21 mouse cellular contexts compared by ENCODE assay signal in genomic region chr4:47407161-47407560, GRCm38 (mm10). TPM values are rescaled to one million over a fixed set of nuclear protein-coding genes. Genes with fewer than 3 reads are reported as not detected.
DNase-seq lines count a peak whose midpoint lies in the region; ATAC-seq and TF ChIP-seq lines count a peak whose summit lies in the region.
"Had no signal": no experiment of that assay in that cellular context is flagged by ENCODE, and none has a peak within 500 bp of the region (broad histone marks: within the 10 kb centered on the region; RNA-seq: fewer than 3 reads in every experiment).

No protein-coding gene starts in this region.

- TF ChIP-seq EP300 in heart, postnatal 0 days (IDR thresholded peaks at IDR 0.05; ENCODE audit: low read depth), result no peak

- 59% methylated on average over 2 of the region's 2 CpGs for WGBS in heart, postnatal 0 days
- 76% methylated on average over 2 of the region's 2 CpGs for WGBS in heart, embryonic 11.5 days (ENCODE audit: insufficient replicate concordance)

- no peak for TF ChIP-seq POLR2A in myocyte (IDR thresholded peaks at IDR 0.05; ENCODE audit: insufficient read length, low read depth)

- H3ac ChIP-seq in myocyte (ENCODE audit: control insufficient read depth, insufficient read length), result no peak overlapping the region

- DNase-seq in gastrocnemius, adult 2 months, result peak; percentile 80
- no peak for DNase-seq in gastrocnemius, postnatal 10 days
- no peak for DNase-seq in heart, postnatal 0 days (ENCODE audit: low spot score)
- DNase-seq in adipocyte (ENCODE audit: low spot score), result peak; percentile 39
- no peak for DNase-seq in lung, postnatal 36 days
- no peak for DNase-seq in adrenal gland, postnatal 14 days
- DNase-seq: adrenal gland, adult 8-10 months; cerebellum, postnatal 14 days; embryo, embryonic 11 days; kidney, adult 9 months; kidney, postnatal 36 days; thymus, adult 2 months had no signal

- no peak overlapping the region for H3K9ac ChIP-seq in heart, postnatal 0 days (replicated peaks; ENCODE audit: low read depth, low read length)
- H3K9ac ChIP-seq in heart, embryonic 11.5 days (ENCODE audit: low read depth, low read length), result no peak overlapping the region
- H3K9ac ChIP-seq: embryonic facial prominence, embryonic 15.5 days; forebrain, embryonic 12.5 days; limb, embryonic 15.5 days; liver, embryonic 15.5 days; midbrain, embryonic 13.5 days; neural tube, embryonic 15.5 days had no signal

- H3K4me3 ChIP-seq in gastrocnemius, adult 2 months, result no peak overlapping the region
- H3K4me3 ChIP-seq in heart, postnatal 0 days (ENCODE audit: low read depth, low read length), result no peak overlapping the region
- no peak overlapping the region for H3K4me3 ChIP-seq in heart, embryonic 11.5 days (ENCODE audit: low read depth, low read length)
- no peak overlapping the region for H3K4me3 ChIP-seq in myocyte
- H3K4me3 ChIP-seq: embryonic facial prominence, embryonic 15.5 days; forebrain, embryonic 12.5 days; limb, embryonic 15.5 days; liver, embryonic 15.5 days; midbrain, embryonic 13.5 days; neural tube, embryonic 15.5 days had no signal

- H3K36me3 ChIP-seq in heart, postnatal 0 days (replicated peaks; ENCODE audit: control insufficient read depth, insufficient read depth, low read length), result peaks cover 58% of the 10 kb centered on the region
- H3K36me3 ChIP-seq in heart, embryonic 11.5 days (ENCODE audit: control insufficient read depth, insufficient read depth, low read length), result peaks cover 13% of the 10 kb centered on the region; the same call in 1 of the 2 replicates
- peaks cover 13% of the 10 kb centered on the region for H3K36me3 ChIP-seq in myocyte (ENCODE audit: control insufficient read depth, insufficient read depth)

- no peaks in the 10 kb centered on the region for H3K79me2 ChIP-seq in myocyte (ENCODE audit: control insufficient read depth, insufficient read depth)

- peak overlapping the region; percentile 80 for H3K27ac ChIP-seq in gastrocnemius, adult 2 months
- peak overlapping the region; percentile 31; the same call in 1 of the 2 replicates for H3K27ac ChIP-seq in heart, postnatal 0 days (ENCODE audit: low read depth)
- no peak overlapping the region for H3K27ac ChIP-seq in heart, embryonic 11.5 days (ENCODE audit: low read depth, low read length)
- H3K27ac ChIP-seq: embryonic facial prominence, embryonic 15.5 days; forebrain, embryonic 12.5 days; limb, embryonic 15.5 days; liver, embryonic 15.5 days; midbrain, embryonic 13.5 days; neural tube, embryonic 15.5 days had no signal

- peak; percentile 64 for ATAC-seq in heart, postnatal 0 days (ENCODE audit: insufficient read depth, low read depth)
- no peak for ATAC-seq in heart, embryonic 11.5 days (replicated peaks; ENCODE audit: insufficient number of reproducible peaks, low FRiP score, low TSS enrichment)
- ATAC-seq: midbrain, embryonic 13.5 days had no signal

- H3K4me2 ChIP-seq in heart, postnatal 0 days (ENCODE audit: low read depth, low read length), result no peak overlapping the region
- no peak overlapping the region for H3K4me2 ChIP-seq in heart, embryonic 11.5 days
- no peak overlapping the region for H3K4me2 ChIP-seq in myocyte (ENCODE audit: low read depth)
- H3K4me2 ChIP-seq: embryonic facial prominence, embryonic 15.5 days; forebrain, embryonic 12.5 days; limb, embryonic 15.5 days; liver, embryonic 15.5 days; midbrain, embryonic 13.5 days; neural tube, embryonic 15.5 days had no signal

- intact Hi-C loops in gastrocnemius, adult 2 months (cut with DNase I), result no loop called here

- no peaks in the 10 kb centered on the region for H3K27me3 ChIP-seq in heart, postnatal 0 days (ENCODE audit: control insufficient read depth, insufficient read depth, low read length)
- H3K27me3 ChIP-seq in heart, embryonic 11.5 days (ENCODE audit: control insufficient read depth, insufficient read depth, low read length), result no peaks in the 10 kb centered on the region
- no peaks in the 10 kb centered on the region for H3K27me3 ChIP-seq in myocyte (ENCODE audit: control insufficient read depth, insufficient read depth, insufficient read length)
- H3K27me3 ChIP-seq: CH12.LX; embryonic facial prominence, embryonic 15.5 days; forebrain, embryonic 12.5 days; limb, embryonic 15.5 days; liver, embryonic 15.5 days; midbrain, embryonic 13.5 days; neural tube, embryonic 15.5 days had no signal

- no peaks in the 10 kb centered on the region for H3K9me3 ChIP-seq in heart, postnatal 0 days (replicated peaks; ENCODE audit: control insufficient read depth, low read length)
- H3K9me3 ChIP-seq in heart, embryonic 11.5 days (replicated peaks; ENCODE audit: control insufficient read depth, low read length), result no peaks in the 10 kb centered on the region
- H3K9me3 ChIP-seq: embryonic facial prominence, embryonic 15.5 days; forebrain, embryonic 12.5 days; limb, embryonic 15.5 days; liver, embryonic 15.5 days; midbrain, embryonic 13.5 days; neural tube, embryonic 15.5 days had no signal

- TF ChIP-seq CTCF in gastrocnemius, adult 2 months (IDR thresholded peaks at IDR 0.05), result no peak
- no peak for TF ChIP-seq CTCF in heart, postnatal 0 days (IDR thresholded peaks at IDR 0.05; ENCODE audit: low read depth)

- 0 out of 2 replicates have a peak, but pooled peaks cover 8% of the 10 kb centered on the region for H3K4me1 ChIP-seq in heart, postnatal 0 days (ENCODE audit: control insufficient read depth, insufficient read depth)
- H3K4me1 ChIP-seq in heart, embryonic 11.5 days (ENCODE audit: control insufficient read depth, insufficient read depth, low read length), result peaks cover 16% of the 10 kb centered on the region; the same call in 1 of the 2 replicates
- H3K4me1 ChIP-seq: embryonic facial prominence, embryonic 15.5 days; forebrain, embryonic 12.5 days; limb, embryonic 15.5 days; liver, embryonic 15.5 days; midbrain, embryonic 13.5 days; neural tube, embryonic 15.5 days had no signal

TF ChIP-seq in myocyte, 11 proteins besides CTCF, POLR2A, EP300 and RAD21:
- TF ChIP-seq POLR2AphosphoS2 (IDR thresholded peaks at IDR 0.05; ENCODE audit: insufficient read length, low read depth) (no peak), USF1 (IDR thresholded peaks at IDR 0.05; ENCODE audit: low read depth) (no peak), MAX (IDR thresholded peaks at IDR 0.05; ENCODE audit: low read depth) (no peak), REST (IDR thresholded peaks at IDR 0.05; ENCODE audit: insufficient read depth, insufficient read length) (no peak), CEBPB (IDR thresholded peaks at IDR 0.05; ENCODE audit: insufficient read depth, poor library complexity, severe bottlenecking) (peak; percentile 30; the same call in 1 of the 2 replicates), TCF3 (IDR thresholded peaks at IDR 0.05; ENCODE audit: insufficient read length, low read depth) (no peak)

RNA-seq across cellular contexts. Expression of gene Tgfbr1, which starts 54.1 kb away (rescaled TPM):
- 10 to 100 TPM; 19.2 to 32.2 TPM for total RNA-seq in gastrocnemius, adult 2 months (2021)
- 10 to 100 TPM; 24.3 to 30.5 TPM for total RNA-seq in gastrocnemius, postnatal 10 days (2021)
- total RNA-seq in heart, postnatal 0 days (2014; rRNA removed; ENCODE audit: low replicate concordance), result 19.8 and 21.8 TPM in 2 replicates
- 7.6 and 7.8 TPM in 2 replicates for polyA plus RNA-seq in heart, postnatal 0 days (2015; fragmentation: Nextera tagmentation; extraction: Ambion mirVana)
- polyA plus RNA-seq in heart, embryonic 11.5 days (2014; fragmentation: Nextera tagmentation; extraction: Ambion mirVana), result 36.8 and 49.2 TPM in 2 replicates
- 2.7 TPM for polyA plus RNA-seq in myocyte (2012; fragmentation: generic; extraction: Trizol)
- 25.5 and 27.8 TPM in 2 replicates for total RNA-seq in adrenal gland, postnatal 14 days (2021)

Comparison
In these comparisons a context has a peak if more than half of its experiments do, and no peak if none do; other contexts are left out.
1. DNase-seq: peak in gastrocnemius, adult 2 months (single experiment) and adipocyte (single experiment); none in gastrocnemius, postnatal 10 days (single experiment), heart, postnatal 0 days (single experiment), lung, postnatal 36 days (single experiment) and adrenal gland, postnatal 14 days (single experiment).